Mouse (Mus musculus) monocyte, adult 2 months (primary cell): ENCODE measurements around the gene Prrc2a.

ENCODE experiments used
- DNase-seq, 2 experiments: peaks; one replicate each; pipeline ENCODE4 v3.0.0; 2022; ENCODE audit warnings: low spot score in 2 of 2, low read depth in 1 of 2

The Prrc2a gene

DNA sequence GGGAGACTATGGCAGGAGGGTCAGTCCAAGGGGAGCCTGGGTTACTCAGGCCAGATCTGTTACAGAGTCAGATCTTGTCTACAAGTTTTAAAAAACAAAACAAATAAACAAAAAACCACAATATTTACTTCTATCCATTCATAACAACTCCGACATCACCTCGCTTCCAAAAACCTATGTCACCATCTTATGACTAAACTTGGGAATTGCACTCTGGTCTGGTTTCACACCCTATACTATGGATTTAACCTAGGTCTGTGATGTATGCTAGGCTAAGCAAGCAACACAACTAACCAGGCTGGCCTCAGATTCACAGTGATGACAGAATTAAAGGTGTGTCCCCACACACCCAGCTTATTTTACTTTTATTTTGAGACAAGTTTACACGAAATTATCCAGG is 58.2 kb downstream of the Prrc2a start:
- no peak for DNase-seq

DNA sequence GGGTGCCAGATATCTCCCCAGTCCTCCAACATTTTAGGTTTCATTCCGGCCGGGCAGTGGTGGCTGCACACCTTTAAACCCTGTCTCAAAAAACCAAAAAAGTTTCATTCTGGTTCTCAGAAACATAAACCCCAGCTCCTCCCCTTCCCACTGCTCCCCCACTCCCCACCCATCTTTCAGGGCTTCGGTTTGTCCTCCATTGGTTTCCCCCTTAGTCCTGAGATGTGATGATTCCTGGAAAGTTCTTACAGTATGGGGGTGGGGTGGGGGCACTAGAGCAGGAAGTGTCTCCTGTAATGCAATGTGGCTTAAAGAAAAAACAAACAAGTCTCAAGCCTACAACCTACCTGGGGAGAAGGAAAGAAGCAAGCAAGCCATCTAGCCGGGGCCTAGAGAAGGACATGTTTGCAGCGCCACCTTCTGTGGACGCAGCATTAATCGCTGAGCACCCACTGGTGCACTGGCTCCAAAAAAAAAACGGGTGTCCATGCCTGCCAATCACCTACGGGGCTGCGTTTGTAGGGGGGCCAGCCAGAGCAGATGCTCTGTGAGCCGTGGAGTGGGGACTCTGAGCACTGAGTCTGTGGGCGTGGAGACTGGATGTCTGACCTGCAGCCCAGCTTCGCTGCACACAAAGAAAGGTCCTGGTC is 58.8 kb downstream of the Prrc2a start:
- DNase-seq: no peak

DNA sequence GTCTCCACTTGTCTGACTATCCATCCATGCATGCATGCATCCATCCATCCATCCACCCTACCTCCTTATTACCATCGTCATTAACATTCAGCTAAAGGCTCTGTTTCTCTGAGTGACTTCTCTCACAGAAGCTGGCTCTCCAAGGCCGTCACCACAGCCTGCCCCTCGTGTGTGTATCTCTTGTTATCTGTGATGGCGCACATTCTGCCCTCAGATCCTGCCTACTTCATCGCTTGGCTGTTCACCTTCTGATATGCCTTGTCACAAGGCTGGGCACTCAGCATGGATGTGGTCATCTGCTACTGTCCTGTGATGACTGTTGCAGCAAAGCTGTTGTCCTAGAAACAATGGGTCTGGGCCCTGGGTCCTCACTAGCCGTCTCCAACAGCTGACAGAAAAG is 59.9 kb downstream of the Prrc2a start:
- DNase-seq: no peak

DNA sequence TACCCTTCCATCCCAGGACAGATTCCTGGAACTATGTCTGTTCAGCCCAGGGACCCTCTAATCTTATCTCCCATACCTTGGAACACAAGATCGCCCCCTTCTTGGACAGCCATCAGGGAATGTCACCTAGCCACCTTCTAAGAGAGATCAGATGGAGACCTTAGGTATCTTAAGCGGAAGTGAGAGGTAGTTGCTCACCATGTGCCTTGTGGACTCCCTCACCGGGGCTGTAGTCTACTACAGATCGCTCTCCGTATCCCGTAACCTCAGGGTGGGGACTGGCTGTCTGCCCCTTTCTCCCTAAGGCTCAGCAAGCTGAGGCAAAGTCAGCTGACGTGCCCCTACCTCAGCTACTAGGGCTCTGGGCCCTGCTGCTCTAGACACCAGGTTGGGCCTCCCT is 60.6 kb downstream of the Prrc2a start:
- DNase-seq: no peak

DNA sequence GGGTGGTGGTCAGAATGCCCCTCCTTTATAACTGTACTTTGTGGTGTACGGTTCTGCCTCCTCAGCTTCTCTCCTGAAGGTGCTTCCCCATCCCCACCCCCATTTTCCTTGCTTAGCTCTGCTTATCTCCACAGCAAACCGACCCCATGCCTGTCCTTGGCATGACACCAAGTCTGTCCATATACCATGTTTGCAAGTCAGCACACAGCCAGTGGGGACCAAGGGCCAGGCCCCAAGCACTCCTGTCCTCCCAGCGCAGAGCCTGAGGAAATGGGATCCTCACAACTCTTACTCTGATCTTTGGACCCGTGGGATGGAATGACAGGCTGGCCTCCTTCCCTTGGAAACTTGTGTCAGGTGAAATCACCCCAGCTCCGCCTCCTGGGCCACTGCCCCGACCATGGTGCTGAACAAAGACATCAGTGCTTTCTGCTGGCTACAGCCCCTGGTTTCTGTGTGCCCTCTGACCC is 61.4 kb downstream of the Prrc2a start:
- DNase-seq: no peak

DNA sequence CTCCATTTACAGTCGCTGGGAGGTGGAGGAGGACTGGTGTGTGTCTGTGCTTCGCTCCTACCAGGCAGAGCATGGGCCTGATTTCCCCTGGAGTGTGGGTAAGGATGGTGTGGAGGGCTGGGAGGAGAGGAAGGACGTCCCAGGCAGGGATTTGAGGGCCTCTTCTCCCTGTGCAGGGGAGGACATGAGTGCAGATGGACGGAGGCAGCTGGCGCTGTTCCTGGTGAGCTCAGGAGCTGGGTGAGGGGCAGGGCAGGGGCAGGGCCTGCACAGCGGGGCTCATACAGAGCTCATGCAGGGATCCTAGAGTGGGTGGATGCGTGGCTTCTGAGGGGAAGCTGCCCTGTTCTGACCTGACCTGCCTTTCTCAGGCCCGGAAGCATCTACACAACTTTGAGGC is 62.4 kb downstream of the Prrc2a start:
- DNase-seq: no peak

DNA sequence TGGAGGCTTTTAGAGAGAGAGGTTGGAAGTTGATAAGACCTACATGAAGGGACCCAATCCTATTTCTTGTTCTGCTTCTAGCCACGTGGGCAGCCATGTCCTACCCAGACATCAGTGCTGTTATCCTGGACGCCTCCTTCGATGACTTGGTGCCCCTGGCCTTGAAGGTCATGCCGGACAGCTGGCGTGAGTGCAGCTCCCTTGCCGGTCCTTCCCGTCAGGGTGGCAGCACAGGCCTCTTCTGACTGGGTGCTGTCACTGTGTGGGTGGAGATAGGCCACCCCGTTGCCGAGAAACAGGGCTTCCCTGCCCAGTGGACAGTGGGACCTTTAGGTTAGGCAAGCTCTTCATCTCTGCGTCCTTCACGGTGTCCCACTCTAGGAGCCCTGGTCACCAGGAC is 63.5 kb downstream of the Prrc2a start:
- no peak for DNase-seq

DNA sequence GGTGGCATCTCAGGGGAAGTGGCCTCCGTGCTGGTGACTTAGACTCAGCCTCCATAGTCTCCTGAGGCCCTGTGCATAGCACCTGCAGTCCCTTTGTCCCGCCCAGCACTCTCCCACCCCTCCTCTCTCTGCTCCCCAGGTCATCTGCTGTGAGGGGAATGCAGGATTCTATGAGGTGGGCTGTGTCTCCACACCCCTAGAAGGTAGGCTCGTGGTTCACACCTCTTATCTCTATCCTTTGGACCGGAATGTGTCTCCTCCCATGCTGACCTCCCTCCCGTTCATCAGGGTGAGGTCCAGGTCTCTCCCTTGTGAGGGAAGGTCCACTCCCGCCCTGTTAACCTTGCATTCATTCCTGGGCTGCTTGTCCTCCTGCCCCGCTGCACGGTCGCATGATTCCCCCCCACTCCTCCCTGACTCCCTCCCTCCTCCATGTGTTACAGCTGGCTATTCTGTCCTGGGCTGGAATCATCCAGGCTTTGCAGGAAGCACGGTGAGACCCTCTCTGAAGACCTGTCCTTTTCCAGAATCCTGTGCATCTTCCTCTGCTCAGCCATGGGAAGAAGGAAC is 64.4 kb downstream of the Prrc2a start:
- DNase-seq: no peak
